Mouse (Mus musculus) retina, postnatal 1 day (tissue): ENCODE data around the gene Exosc2.
"Not testable (repeated sequence)": the region's sequence is repeated elsewhere in the genome, so short reads cannot be mapped to it uniquely, and the experiment has no call there.

Experiments
- DNase-seq: peaks from one replicate; pipeline ENCODE4 v3.0.0-alpha.2; 2012

The Exosc2 gene

GRCm38 (mm10) chr2:31678641-31679040 is 8.1 kb downstream of the Exosc2 start:
- DNase-seq: no peak

DNA sequence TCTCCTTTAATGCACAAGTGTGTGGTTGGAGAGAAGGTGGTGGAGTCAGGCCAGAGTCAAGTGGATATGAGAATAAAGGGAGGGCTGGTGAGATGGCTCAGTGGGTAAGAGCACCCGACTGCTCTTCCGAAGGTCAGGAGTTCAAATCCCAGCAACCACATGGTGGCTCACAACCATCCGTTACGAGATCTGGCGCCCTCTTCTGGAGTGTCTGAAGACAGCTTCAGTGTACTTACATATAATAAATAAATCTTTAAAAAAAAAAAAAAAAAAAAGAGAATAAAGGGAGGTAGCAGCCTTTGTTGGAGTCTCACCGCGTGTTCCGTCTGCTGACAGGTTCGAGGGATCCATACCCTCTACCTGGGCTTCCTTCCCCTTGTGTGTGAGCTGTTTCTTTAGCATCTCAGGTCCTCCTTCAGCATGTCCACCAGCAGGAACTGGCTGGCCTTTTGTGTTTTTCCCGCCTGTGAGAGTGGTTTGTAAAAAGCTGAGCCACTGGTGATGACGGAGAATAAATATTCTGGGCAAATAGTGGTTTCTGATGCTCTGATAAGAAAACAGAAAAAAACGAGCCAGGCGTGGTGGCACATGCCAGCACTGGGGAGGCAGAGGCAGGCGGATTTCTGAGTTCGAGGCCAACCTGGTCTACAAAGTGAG is 10.7 kb downstream of the Exosc2 start:
- DNase-seq: not testable (repeated sequence)

GRCm38 (mm10) chr2:31681731-31682235 is 11.3 kb downstream of the Exosc2 start:
- DNase-seq: no peak

DNA sequence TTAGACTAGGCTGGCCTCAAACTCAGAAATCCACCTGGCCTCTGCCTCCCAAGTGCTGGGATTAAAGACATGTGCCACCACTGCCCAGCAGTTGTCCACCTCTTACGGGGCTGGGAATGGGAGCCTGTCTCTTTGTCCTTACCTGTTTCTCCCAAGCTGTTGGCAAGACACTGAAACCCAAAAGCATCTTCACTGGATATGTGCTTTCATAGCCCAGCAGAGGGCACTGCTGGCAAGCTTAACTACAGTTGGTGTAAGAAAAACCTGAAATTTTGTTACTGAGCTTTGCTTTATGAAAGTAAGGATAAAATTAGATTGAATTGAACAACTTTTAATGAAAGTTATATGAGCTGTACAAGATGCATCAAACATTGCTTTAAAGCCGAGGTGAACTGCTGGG is 13.2 kb downstream of the Exosc2 start:
- DNase-seq: peak; percentile 77

GRCm38 (mm10) chr2:31688074-31688925 is 17.8 kb downstream of the Exosc2 start, which contains the start of gene Abl1:
TSS of gene Abl1 (plus strand) at chr2:31688376.
- DNase-seq: peak; percentile 99

- no peak for DNase-seq
Observed at GRCm38 (mm10) chr2:31689045-31689444, 18.5 kb downstream of the Exosc2 start.

DNA sequence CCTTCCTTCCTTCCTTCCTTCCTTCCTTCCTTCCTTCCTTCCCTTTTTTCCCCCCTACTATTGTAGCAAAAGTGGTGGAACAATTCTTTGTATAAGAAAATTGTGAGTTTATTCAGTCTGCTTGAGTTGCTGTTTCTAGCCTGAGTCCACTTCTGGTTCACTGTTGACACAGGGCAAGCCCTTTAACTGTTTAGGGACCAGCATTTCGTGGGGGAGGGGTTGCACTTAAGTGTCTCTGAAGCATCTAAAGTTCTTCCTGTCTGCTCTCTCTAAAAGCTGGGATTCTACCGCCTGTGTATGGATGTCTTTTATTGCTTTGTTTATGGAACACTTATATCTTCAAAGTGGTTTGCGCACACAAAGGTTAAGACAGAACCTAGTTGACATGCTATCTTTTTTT is 19.5 kb downstream of the Exosc2 start:
- no peak for DNase-seq

DNA sequence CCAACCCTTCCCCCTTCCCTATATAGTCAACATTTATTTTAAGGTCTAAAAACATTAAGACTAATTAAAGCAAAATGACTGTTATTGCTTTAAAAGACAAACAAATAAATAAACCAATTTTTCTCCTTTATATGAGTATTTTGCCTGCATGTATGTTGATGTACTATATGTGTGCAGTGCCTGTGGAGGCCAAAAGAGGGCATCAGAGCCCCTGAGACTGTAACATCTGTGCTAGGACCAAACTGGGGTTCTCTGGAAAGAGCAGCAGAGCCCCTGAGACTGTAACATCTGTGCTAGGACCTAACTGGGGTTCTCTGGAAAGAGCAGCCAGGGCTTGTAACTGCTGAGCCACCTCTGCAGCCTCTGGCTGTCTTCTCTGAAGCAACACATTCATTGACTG is 27.7 kb downstream of the Exosc2 start:
- DNase-seq: peak; percentile 10

GRCm38 (mm10) chr2:31700545-31701446 is 30.3 kb downstream of the Exosc2 start:
- peak; percentile 20 for DNase-seq

- DNase-seq: no peak
Observed at GRCm38 (mm10) chr2:31703226-31703625, 32.7 kb downstream of the Exosc2 start.

GRCm38 (mm10) chr2:31705914-31706313 is 35.4 kb downstream of the Exosc2 start:
- DNase-seq: no peak

DNA sequence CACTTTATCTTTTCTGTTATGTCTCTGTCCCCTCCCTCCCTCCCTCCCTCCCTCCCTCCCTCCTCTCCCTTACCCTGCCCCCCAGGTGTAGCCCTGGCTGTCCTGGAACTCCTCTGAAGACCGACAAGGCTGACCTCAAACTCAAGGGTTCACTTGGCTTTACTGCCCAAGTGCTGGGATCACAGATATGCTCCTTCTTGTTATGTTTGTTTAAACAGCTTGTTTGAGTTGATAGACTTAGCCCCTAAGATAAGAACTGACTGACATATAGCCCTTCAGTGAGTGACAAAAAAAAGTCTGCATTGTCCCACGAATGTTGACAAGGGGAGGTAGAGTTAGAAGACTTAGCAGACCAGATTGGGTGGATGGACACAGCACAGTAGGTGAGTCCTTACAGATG is 36.0 kb downstream of the Exosc2 start:
- DNase-seq: no peak

GRCm38 (mm10) chr2:31712716-31713115 is 42.2 kb downstream of the Exosc2 start:
- DNase-seq: no peak

DNA sequence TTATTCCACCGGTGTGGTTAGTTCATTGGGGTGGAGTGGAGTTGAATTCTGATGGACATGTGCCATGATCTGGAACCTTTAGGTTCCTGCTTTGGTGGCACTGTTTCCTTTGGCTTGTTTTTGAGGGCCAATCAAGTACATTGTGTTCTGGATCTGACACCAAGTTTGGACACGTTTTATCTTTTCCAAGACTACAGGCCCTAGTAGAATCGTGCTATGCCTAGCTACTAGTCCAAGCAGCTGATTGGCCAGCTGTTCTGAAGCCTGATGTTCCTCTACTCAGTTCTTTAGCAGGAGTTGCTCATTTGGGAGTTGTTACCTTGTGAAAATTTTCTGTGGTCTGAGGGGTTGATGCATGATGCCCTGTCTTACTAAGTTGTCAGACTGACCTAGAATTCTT is 43.3 kb downstream of the Exosc2 start:
- no peak for DNase-seq

GRCm38 (mm10) chr2:31714780-31715179 is 44.3 kb downstream of the Exosc2 start:
- no peak for DNase-seq

GRCm38 (mm10) chr2:31715985-31716384 is 45.5 kb downstream of the Exosc2 start:
- no peak for DNase-seq

DNA sequence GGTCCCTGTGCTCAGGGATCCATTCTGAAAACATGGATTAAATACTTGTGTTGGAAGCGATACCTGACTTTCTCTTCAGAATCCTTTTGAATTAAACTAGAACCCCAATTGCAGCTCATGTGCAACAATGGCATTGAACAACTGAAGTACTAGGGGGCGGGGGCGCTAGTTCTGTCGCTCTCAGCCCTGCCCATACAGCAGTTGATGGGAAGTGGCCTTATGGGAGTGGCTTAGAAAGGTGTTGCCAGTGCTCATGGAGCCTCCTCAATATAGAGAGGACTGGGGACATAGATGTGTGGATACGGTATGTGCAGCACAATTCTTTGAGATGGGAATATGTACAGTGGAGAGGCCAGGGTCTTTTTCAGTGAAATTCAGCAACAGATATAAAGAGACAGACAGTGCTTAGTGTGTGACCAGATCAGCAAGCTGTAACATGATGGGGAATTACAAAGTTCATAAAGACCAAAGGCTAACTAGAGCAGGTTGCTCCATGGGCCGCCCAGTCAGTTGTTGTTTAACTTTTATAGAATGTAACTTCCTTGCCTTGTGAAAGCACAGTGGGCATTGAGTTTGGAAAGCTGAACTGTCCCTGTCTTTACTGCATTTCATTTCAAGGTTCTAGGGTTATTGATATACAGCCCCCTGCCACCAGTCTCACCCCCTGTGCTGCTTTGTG is 48.8 kb downstream of the Exosc2 start:
- no peak for DNase-seq

DNA sequence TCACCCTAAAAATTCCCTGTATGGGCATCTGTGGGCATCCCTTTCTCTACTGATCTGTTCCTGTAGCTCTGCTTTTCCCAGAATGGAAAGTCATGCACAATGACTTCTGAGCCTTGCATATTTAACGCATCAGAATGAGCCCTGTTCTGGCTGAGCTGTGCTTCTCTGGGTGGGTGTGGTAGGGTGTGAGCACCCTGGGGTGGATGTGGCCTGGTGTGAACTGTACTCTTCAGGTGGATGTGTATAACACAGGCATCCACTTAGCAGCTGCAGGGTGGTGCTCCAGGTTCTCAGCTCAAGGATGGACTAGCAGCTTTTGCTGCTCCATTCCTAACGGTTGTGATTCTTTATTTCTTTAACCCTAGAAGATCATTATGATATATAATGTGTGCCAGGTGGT is 49.4 kb downstream of the Exosc2 start:
- no peak for DNase-seq

GRCm38 (mm10) chr2:31720783-31721182 is 50.3 kb downstream of the Exosc2 start:
- DNase-seq: peak; percentile 38

- no peak for DNase-seq
Observed at GRCm38 (mm10) chr2:31724730-31725490, 54.4 kb downstream of the Exosc2 start.

GRCm38 (mm10) chr2:31727576-31728277 is 57.2 kb downstream of the Exosc2 start:
- no peak for DNase-seq
